Mouse (Mus musculus) liver, adult 2 months (tissue): ENCODE data around the gene Plet1. TPM values are rescaled to one million over a fixed set of nuclear protein-coding genes. Genes with fewer than 3 reads are reported as not detected.
A peak's percentile ranks its signal among the peaks of the same experiment; 100 is the strongest.

ENCODE experiments used
- DNase-seq: peaks from one replicate; pipeline ENCODE4 v3.0.0-alpha.2; 2011; ENCODE audit warnings: low read depth, low spot score; ENCODE audit errors: extremely low read depth
- H3K27ac ChIP-seq: fragments of 200-500 bp; replicated peaks from 2 replicates; pipeline ENCODE4 v1.5.1; 2012; ENCODE audit warnings: low read depth, mild to moderate bottlenecking, control low read depth, inconsistent platforms, low read length; ENCODE audit not compliant: insufficient read depth
- H3K27me3 ChIP-seq: fragments of 200-500 bp; 2 replicates; pipeline ENCODE4 v1.6.1; 2012; ENCODE audit warnings: mild to moderate bottlenecking, moderate library complexity, low read length, inconsistent platforms; ENCODE audit not compliant: control insufficient read depth, insufficient read depth
- H3K36me3 ChIP-seq: fragments of 200-500 bp; 2 replicates; pipeline ENCODE4 v1.6.1; 2012; ENCODE audit warnings: low read length, inconsistent platforms; ENCODE audit not compliant: control insufficient read depth, insufficient read depth
- H3K4me1 ChIP-seq: fragments of 200-500 bp; 2 replicates; pipeline ENCODE4 v1.6.1; 2011; ENCODE audit warnings: low read length; ENCODE audit not compliant: control insufficient read depth, insufficient read depth
- H3K4me3 ChIP-seq: fragments of 200-500 bp; 2 replicates; pipeline ENCODE4 v1.5.1; 2011; ENCODE audit warnings: low read depth, mild to moderate bottlenecking, control low read depth, low read length, moderate library complexity; ENCODE audit not compliant: insufficient read depth
- H3K79me2 ChIP-seq: fragments of 200-500 bp; 2 replicates; pipeline ENCODE4 v1.6.1; 2012; ENCODE audit warnings: inconsistent platforms, mild to moderate bottlenecking, low read length, moderate library complexity; ENCODE audit not compliant: control insufficient read depth, insufficient read depth
- H3K9ac ChIP-seq: fragments of 200-500 bp; 2 replicates; pipeline ENCODE4 v1.6.1; 2012; ENCODE audit warnings: low read depth, mild to moderate bottlenecking, control low read depth, inconsistent platforms, low read length
- CTCF ChIP-seq: fragments of 200-500 bp; IDR thresholded peaks from 2 replicates; pipeline ENCODE4 v1.5.1; 2011; ENCODE audit warnings: low read depth, low read length, control low read depth
- POLR2A ChIP-seq: fragments of 200-500 bp; IDR thresholded peaks from 2 replicates; pipeline ENCODE4 v1.6.1; 2011; ENCODE audit warnings: low read length, control low read depth; ENCODE audit not compliant: insufficient read depth; ENCODE audit errors: extremely low read depth
- WGBS: fragments of 180-500 bp; shearing (Covaris S2); methylation state at CpG from one replicate; pipeline ENCODE4 v1.1.7; 2018; 5-methylcytosine and 5-hydroxymethylcytosine counted together
- polyA plus RNA-seq: library from polyadenylated mRNA; depleted of rRNA; stranded (reverse); fragments of >200 nt; gene quantifications from 2 replicates; pipeline ENCODE4 v1.2.3, GENCODE M21; 2012; rRNA removed
- total RNA-seq: library from RNA; depleted of rRNA; stranded (reverse); fragments of >200 nt; gene quantifications from 2 replicates; pipeline ENCODE4 v1.2.3, GENCODE M21; 2014; rRNA removed

The Plet1 gene
- total RNA-seq: 0.37 and 0.47 TPM in 2 replicates
- 0.73 and 0.86 TPM in 2 replicates for polyA plus RNA-seq

- peaks cover 3% of the 10 kb centered on the region; the same call in 1 of the 2 replicates for H3K4me1 ChIP-seq
- no peaks in the 10 kb centered on the region for H3K79me2 ChIP-seq
- no peak within 1 kb of the TSS for H3K4me3 ChIP-seq
- DNase-seq: no peak
- no peak within 1 kb of the TSS for H3K27ac ChIP-seq
- no peaks in the 10 kb centered on the region for H3K27me3 ChIP-seq
- TF ChIP-seq CTCF (no peak), POLR2A (no peak)
- 82% methylated on average over 6 of the region's 6 CpGs for WGBS
- no peaks in the 10 kb centered on the region for H3K36me3 ChIP-seq
- H3K9ac ChIP-seq: no peak within 1 kb of the TSS
Measured at GRCm38 (mm10) chr9:50494311-50494710, at the start of gene Plet1. Gene Plet1 (plus strand): TSS chr9:50494525.

DNA sequence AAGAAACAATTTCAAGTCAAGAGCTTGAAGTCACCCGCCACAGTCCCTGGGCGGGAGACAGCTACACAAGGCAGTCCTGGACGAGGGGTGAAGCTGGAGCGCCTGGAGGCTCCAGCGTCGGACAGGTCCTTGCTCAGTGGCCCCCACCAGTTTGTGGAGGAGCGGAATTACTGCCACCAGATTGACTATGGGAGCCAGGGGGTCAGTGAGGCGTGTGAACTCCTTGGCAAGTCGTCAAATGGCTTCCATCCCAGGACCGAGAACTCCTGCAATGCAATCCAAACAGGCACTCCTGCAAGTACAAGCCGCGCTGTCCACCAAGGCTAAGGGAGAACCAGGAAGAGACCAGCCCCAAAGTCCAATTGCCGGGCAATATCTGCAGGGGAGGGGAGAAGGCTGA, 45.3 kb upstream of the Plet1 start:
- no peak overlapping the region for H3K27ac ChIP-seq
- 42% methylated on average over 13 of the region's 13 CpGs for WGBS
- no peak overlapping the region for H3K4me3 ChIP-seq
- no peaks in the 10 kb centered on the region for H3K79me2 ChIP-seq
- H3K9ac ChIP-seq: no peak overlapping the region
- TF ChIP-seq CTCF (no peak), POLR2A (no peak)
- H3K4me1 ChIP-seq: peaks cover 2% of the 10 kb centered on the region; the same call in 1 of the 2 replicates
- no peaks in the 10 kb centered on the region for H3K27me3 ChIP-seq
- H3K36me3 ChIP-seq: no peaks in the 10 kb centered on the region
- peak; percentile 14 for DNase-seq

DNA sequence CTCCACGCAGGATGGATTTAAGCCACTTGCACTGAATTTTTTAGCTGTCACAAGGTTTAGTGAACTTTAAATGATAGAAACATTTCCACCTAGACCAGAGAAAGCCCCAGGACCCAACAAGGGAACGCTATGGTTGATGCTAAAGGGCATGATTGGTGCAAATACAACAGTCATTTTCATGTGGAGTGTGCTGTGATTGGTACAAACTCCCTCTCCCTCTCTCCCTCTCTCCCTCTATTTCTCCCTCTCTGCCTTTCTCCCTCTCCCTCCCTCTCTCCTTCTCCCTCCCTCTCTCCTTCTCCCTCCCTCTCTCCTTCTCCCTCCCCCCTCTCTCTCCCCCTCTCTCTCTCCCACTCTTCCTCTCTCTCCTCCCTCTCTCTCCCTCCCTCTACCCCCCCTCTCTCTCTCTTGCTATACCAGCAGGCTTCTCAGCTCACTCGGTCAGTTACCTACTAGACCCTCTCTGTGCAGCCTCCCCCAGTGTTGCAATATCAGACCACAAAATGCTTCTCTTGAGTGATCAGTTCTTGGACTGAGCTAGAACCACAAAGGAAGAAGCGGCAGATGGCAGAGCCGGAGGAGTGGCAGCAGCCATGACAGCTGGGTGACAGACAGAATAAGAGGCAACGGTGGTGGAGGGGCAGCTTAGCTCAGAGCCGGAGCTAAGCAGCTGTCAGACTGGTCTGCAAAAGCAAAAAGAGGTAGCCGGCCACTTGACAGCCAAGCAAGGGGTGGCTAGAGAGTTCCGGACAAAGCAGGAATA, 42.7 kb upstream of the Plet1 start:
- TF ChIP-seq POLR2A (no peak), CTCF (no peak)
- H3K9ac ChIP-seq: no peak overlapping the region
- no peaks in the 10 kb centered on the region for H3K79me2 ChIP-seq
- no peaks in the 10 kb centered on the region for H3K36me3 ChIP-seq
- WGBS: 69% methylated on average over 9 of the region's 9 CpGs
- no peak overlapping the region for H3K27ac ChIP-seq
- no peaks in the 10 kb centered on the region for H3K27me3 ChIP-seq
- H3K4me1 ChIP-seq: peaks cover 2% of the 10 kb centered on the region; the same call in 1 of the 2 replicates
- H3K4me3 ChIP-seq: no peak overlapping the region
- no peak for DNase-seq

DNA sequence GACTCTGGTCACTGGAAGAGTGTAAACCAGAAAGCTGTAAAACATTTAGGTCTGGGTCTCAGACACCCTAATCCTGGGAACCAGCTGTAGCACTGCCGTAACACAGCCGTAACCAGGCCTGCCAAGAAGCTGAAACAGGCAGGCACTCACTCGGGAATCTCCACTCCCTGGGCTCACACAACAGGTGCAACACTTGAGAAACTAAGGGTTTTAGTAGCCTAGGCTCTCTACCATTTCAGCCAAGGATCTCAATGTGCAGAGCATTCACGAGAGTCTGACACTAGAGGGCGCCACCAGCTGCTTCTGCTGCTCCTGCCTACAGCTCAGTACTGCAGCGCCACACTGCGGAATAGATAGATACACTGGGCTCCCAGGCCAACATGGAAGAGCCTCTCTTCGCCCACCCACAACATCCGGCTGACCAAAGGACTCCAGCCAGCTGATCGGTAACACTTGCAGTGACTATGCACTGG, 42.0 kb upstream of the Plet1 start:
- H3K4me3 ChIP-seq: no peak overlapping the region
- H3K9ac ChIP-seq: no peak overlapping the region
- H3K4me1 ChIP-seq: peaks cover 2% of the 10 kb centered on the region; the same call in 1 of the 2 replicates
- no peaks in the 10 kb centered on the region for H3K79me2 ChIP-seq
- peak; percentile 67 for DNase-seq
- H3K27me3 ChIP-seq: no peaks in the 10 kb centered on the region
- H3K27ac ChIP-seq: no peak overlapping the region
- H3K36me3 ChIP-seq: no peaks in the 10 kb centered on the region
- TF ChIP-seq POLR2A (no peak), CTCF (peak; percentile 100)
- WGBS: 16% methylated on average over 10 of the region's 10 CpGs

GRCm38 (mm10) chr9:50457596-50457995, 36.7 kb upstream of the Plet1 start:
- Histone ChIP-seq H3K9ac (no peak overlapping the region), H3K36me3 (no peaks in the 10 kb centered on the region), H3K4me1 (peaks cover under 1% of the 10 kb centered on the region; the same call in 1 of the 2 replicates), H3K4me3 (no peak overlapping the region), H3K27ac (no peak overlapping the region), H3K27me3 (no peaks in the 10 kb centered on the region), H3K79me2 (no peaks in the 10 kb centered on the region)
- 88% methylated on average over 7 of the region's 7 CpGs for WGBS
- TF ChIP-seq CTCF: no peak
- TF ChIP-seq POLR2A: no peak
- DNase-seq: no peak

- WGBS: 39% methylated on average over 2 of the region's 2 CpGs
Measured at GRCm38 (mm10) chr9:50459537-50459936, 34.8 kb upstream of the Plet1 start.

More at GRCm38 (mm10) chr9:50459537-50459936, 34.8 kb upstream of the Plet1 start:
- Histone ChIP-seq H3K9ac (no peak overlapping the region), H3K27me3 (no peaks in the 10 kb centered on the region), H3K27ac (no peak overlapping the region), H3K4me1 (no peaks in the 10 kb centered on the region), H3K36me3 (no peaks in the 10 kb centered on the region), H3K79me2 (no peaks in the 10 kb centered on the region), H3K4me3 (no peak overlapping the region)
- TF ChIP-seq POLR2A (no peak), CTCF (no peak)
- no peak for DNase-seq
